ENCODE assay signal across 9 mouse cellular contexts in genomic region chr1:88213766-88214461, GRCm38 (mm10). TPM values are rescaled to one million over a fixed set of nuclear protein-coding genes. Genes with fewer than 3 reads are reported as not detected.
DNase-seq lines count a peak whose midpoint lies in the region; ATAC-seq and TF ChIP-seq lines count a peak whose summit lies in the region.
"Had no signal": no experiment of that assay in that cellular context is flagged by ENCODE, and none has a peak within 500 bp of the region (broad histone marks: within the 10 kb centered on the region; RNA-seq: fewer than 3 reads in every experiment).

No protein-coding gene starts in this region.

- no peaks in the 10 kb centered on the region for H3K27me3 ChIP-seq in kidney, adult 2 months (replicated peaks; ENCODE audit: control insufficient read depth, insufficient read depth, low read length)
- H3K27me3 ChIP-seq in kidney, embryonic 15.5 days: no peaks in the 10 kb centered on the region
- H3K27me3 ChIP-seq in MEL (ENCODE audit: control insufficient read depth in 1 of 2, insufficient read depth in 2 of 2, low read length in 2 of 2): no peaks in the 10 kb centered on the region
- H3K27me3 ChIP-seq in forebrain, postnatal 0 days (ENCODE audit: insufficient read depth, low read length): no peaks in the 10 kb centered on the region
- no peaks in the 10 kb centered on the region for H3K27me3 ChIP-seq in limb, embryonic 15.5 days
- H3K27me3 ChIP-seq: heart, embryonic 13.5 days had no signal

- no peaks in the 10 kb centered on the region for H3K4me1 ChIP-seq in kidney, adult 2 months (ENCODE audit: control insufficient read depth, insufficient read depth, low read length)
- H3K4me1 ChIP-seq in kidney, embryonic 15.5 days: no peaks in the 10 kb centered on the region
- no peaks in the 10 kb centered on the region for H3K4me1 ChIP-seq in MEL (ENCODE audit: control insufficient read depth in 1 of 2, insufficient read depth in 2 of 2, low read length in 2 of 2)
- H3K4me1 ChIP-seq in forebrain, postnatal 0 days (ENCODE audit: insufficient read depth): no peaks in the 10 kb centered on the region
- H3K4me1 ChIP-seq in limb, embryonic 15.5 days: no peaks in the 10 kb centered on the region
- H3K4me1 ChIP-seq: heart, embryonic 13.5 days had no signal

- DNase-seq in kidney, adult 2 months: peak; percentile 32
- DNase-seq in MEL (ENCODE audit: low read depth, low spot score): peak; percentile 13
- peak; percentile 0 for DNase-seq in forebrain, postnatal 0 days
- DNase-seq in yolk sac, embryonic 10.5 days (ENCODE audit: low spot score): peak; percentile 38
- DNase-seq in right cerebral cortex, adult 18-20 months: no peak
- DNase-seq in kidney, adult 8-10 months: no peak

- H3K36me3 ChIP-seq in kidney, adult 2 months (ENCODE audit: control insufficient read depth, insufficient read depth, low read length): no peaks in the 10 kb centered on the region
- H3K36me3 ChIP-seq in kidney, embryonic 15.5 days: no peaks in the 10 kb centered on the region
- no peaks in the 10 kb centered on the region for H3K36me3 ChIP-seq in MEL (ENCODE audit: control insufficient read depth in 1 of 2, insufficient read depth in 2 of 2, low read length in 2 of 2)
- no peaks in the 10 kb centered on the region for H3K36me3 ChIP-seq in forebrain, postnatal 0 days (ENCODE audit: insufficient read depth)
- no peaks in the 10 kb centered on the region for H3K36me3 ChIP-seq in limb, embryonic 15.5 days
- H3K36me3 ChIP-seq: heart, embryonic 13.5 days had no signal

- no peak overlapping the region for H3K4me2 ChIP-seq in kidney, embryonic 15.5 days
- H3K4me2 ChIP-seq in forebrain, postnatal 0 days (ENCODE audit: low read depth): no peak overlapping the region
- H3K4me2 ChIP-seq in limb, embryonic 15.5 days: no peak overlapping the region
- H3K4me2 ChIP-seq: heart, embryonic 13.5 days had no signal

- no peak for TF ChIP-seq EP300 in MEL (IDR thresholded peaks at IDR 0.05; ENCODE audit: low read depth in 1 of 2, low read length in 2 of 2)

- no peak for TF ChIP-seq CTCF in kidney, adult 2 months (conservative IDR thresholded peaks at IDR 0.05; ENCODE audit: insufficient read depth, insufficient read length, low read depth, low read length)
- TF ChIP-seq CTCF in MEL (IDR thresholded peaks at IDR 0.05 in 2 of 3, conservative IDR thresholded peaks at IDR 0.05 in 1 of 3; ENCODE audit: control insufficient read depth in 1 of 3, insufficient read depth in 1 of 3, low read depth in 2 of 3, low read length in 3 of 3, poor library complexity in 1 of 3, severe bottlenecking in 1 of 3): no peak
- no peak for TF ChIP-seq CTCF in forebrain, postnatal 0 days (IDR thresholded peaks at IDR 0.05; ENCODE audit: low read depth)

- ATAC-seq in kidney, embryonic 15.5 days (replicated peaks; ENCODE audit: low FRiP score): no peak
- ATAC-seq in forebrain, postnatal 0 days: no peak
- peak; percentile 7; the same call in 1 of the 2 replicates for ATAC-seq in limb, embryonic 15.5 days (ENCODE audit: insufficient number of reproducible peaks, low FRiP score, low TSS enrichment, low read depth)

- TF ChIP-seq RAD21 in MEL (IDR thresholded peaks at IDR 0.05; ENCODE audit: low read depth, low read length): no peak

- no peak overlapping the region for H3K9ac ChIP-seq in kidney, embryonic 15.5 days
- no peak overlapping the region for H3K9ac ChIP-seq in MEL (ENCODE audit: control insufficient read depth, low read depth, low read length, poor library complexity, severe bottlenecking)
- H3K9ac ChIP-seq in forebrain, postnatal 0 days: no peak overlapping the region
- no peak overlapping the region for H3K9ac ChIP-seq in limb, embryonic 15.5 days
- H3K9ac ChIP-seq: heart, embryonic 13.5 days had no signal

- H3K79me2 ChIP-seq in MEL (ENCODE audit: control insufficient read depth, insufficient read depth, low read length, poor library complexity): no peaks in the 10 kb centered on the region

- no peak overlapping the region for H3K4me3 ChIP-seq in kidney, adult 2 months (ENCODE audit: insufficient read depth, low read depth, low read length)
- no peak overlapping the region for H3K4me3 ChIP-seq in kidney, embryonic 15.5 days (replicated peaks)
- no peak overlapping the region for H3K4me3 ChIP-seq in MEL (ENCODE audit: control insufficient read depth in 1 of 2, insufficient read depth in 1 of 2, low read depth in 2 of 2, low read length in 2 of 2)
- no peak overlapping the region for H3K4me3 ChIP-seq in forebrain, postnatal 0 days (ENCODE audit: low read depth, low read length)
- no peak overlapping the region for H3K4me3 ChIP-seq in limb, embryonic 15.5 days
- H3K4me3 ChIP-seq: heart, embryonic 13.5 days had no signal

- peaks cover 59% of the 10 kb centered on the region for H3K9me3 ChIP-seq in kidney, embryonic 15.5 days (replicated peaks)
- H3K9me3 ChIP-seq in MEL (replicated peaks; ENCODE audit: insufficient read depth, low read length): no peaks in the 10 kb centered on the region
- H3K9me3 ChIP-seq in forebrain, postnatal 0 days (ENCODE audit: low read length): peaks cover 63% of the 10 kb centered on the region
- H3K9me3 ChIP-seq in limb, embryonic 15.5 days: peaks cover 52% of the 10 kb centered on the region

- WGBS in kidney, adult 2 months: 71% methylated on average over 2 of the region's 2 CpGs
- 76% methylated on average over 2 of the region's 2 CpGs for WGBS in kidney, embryonic 15.5 days
- 82% methylated on average over 2 of the region's 2 CpGs for WGBS in forebrain, postnatal 0 days
- WGBS in limb, embryonic 15.5 days: 81% methylated on average over 2 of the region's 2 CpGs

- no peak overlapping the region for H3K27ac ChIP-seq in kidney, adult 2 months (ENCODE audit: insufficient read depth, low read depth, low read length)
- no peak overlapping the region for H3K27ac ChIP-seq in kidney, embryonic 15.5 days
- H3K27ac ChIP-seq in MEL (ENCODE audit: control insufficient read depth, low read depth, low read length): no peak overlapping the region
- no peak overlapping the region for H3K27ac ChIP-seq in forebrain, postnatal 0 days (ENCODE audit: low read depth, low read length)
- no peak overlapping the region for H3K27ac ChIP-seq in limb, embryonic 15.5 days
- H3K27ac ChIP-seq: heart, embryonic 13.5 days had no signal

- no peak for TF ChIP-seq POLR2A in kidney, adult 2 months (IDR thresholded peaks at IDR 0.05; ENCODE audit: low read depth, low read length)
- TF ChIP-seq POLR2A in MEL (IDR thresholded peaks at IDR 0.05; ENCODE audit: control insufficient read depth in 1 of 2, insufficient read depth in 1 of 2, low read depth in 1 of 2, low read length in 2 of 2, poor library complexity in 1 of 2): no peak

TF ChIP-seq in MEL, 35 proteins besides CTCF, POLR2A, EP300 and RAD21 (continues in another document):
- TF ChIP-seq TAL1 (IDR thresholded peaks at IDR 0.05; ENCODE audit: low read length): 0 out of 2 replicates have a peak, but pooled peaks have one; percentile 18

RNA-seq across cellular contexts. Expression of gene Ugt1a1, which starts 2.2 kb away (rescaled TPM):
- 25.5 and 31.7 TPM in 2 replicates for polyA plus RNA-seq in kidney, adult 2 months (2012; rRNA removed)
- polyA plus RNA-seq in kidney, embryonic 15.5 days (2015; fragmentation: Nextera tagmentation; extraction: Ambion mirVana): 1.2 and 1.8 TPM in 2 replicates
- total RNA-seq in MEL (2012; rRNA removed): not detected in 2 replicates
- not detected for polyA plus RNA-seq in MEL (2012; ENCODE audit: insufficient read depth in 1 of 2, insufficient read length in 2 of 2, low read depth in 1 of 2, low replicate concordance in 2 of 2, missing spikeins in 1 of 2)
- 0.14 TPM in 1 of 2 replicates, not detected in the other for total RNA-seq in forebrain, postnatal 0 days (2014; rRNA removed)
- polyA plus RNA-seq in forebrain, postnatal 0 days (2015; fragmentation: Nextera tagmentation; extraction: Ambion mirVana): not detected in 2 replicates
- 10.8 and 12.3 TPM in 2 replicates for polyA plus RNA-seq in limb, embryonic 15.5 days (2015; fragmentation: Nextera tagmentation; extraction: Ambion mirVana)
- polyA plus RNA-seq: heart, embryonic 13.5 days had no signal

RNA-seq across cellular contexts. Expression of gene Dnajb3, which starts 8.3 kb away (rescaled TPM):
- polyA plus RNA-seq in kidney, adult 2 months (2012; rRNA removed): 1.6 and 1.9 TPM in 2 replicates
- polyA plus RNA-seq in kidney, embryonic 15.5 days (2015; fragmentation: Nextera tagmentation; extraction: Ambion mirVana): 10.7 TPM in 2 replicates
- not detected in 2 replicates for total RNA-seq in MEL (2012; rRNA removed)
- not detected for polyA plus RNA-seq in MEL (2012; ENCODE audit: insufficient read depth in 1 of 2, insufficient read length in 2 of 2, low read depth in 1 of 2, low replicate concordance in 2 of 2, missing spikeins in 1 of 2)
- 5.3 and 6.6 TPM in 2 replicates for total RNA-seq in forebrain, postnatal 0 days (2014; rRNA removed)
- 10.7 and 12.4 TPM in 2 replicates for polyA plus RNA-seq in forebrain, postnatal 0 days (2015; fragmentation: Nextera tagmentation; extraction: Ambion mirVana)
- polyA plus RNA-seq in limb, embryonic 15.5 days (2015; fragmentation: Nextera tagmentation; extraction: Ambion mirVana): 11.1 and 11.6 TPM in 2 replicates

RNA-seq across cellular contexts. Expression of gene Mroh2a, which starts 12.9 kb away (rescaled TPM):
- polyA plus RNA-seq in kidney, adult 2 months (2012; rRNA removed): 0.08 TPM in 2 replicates
- 1.3 and 1.8 TPM in 2 replicates for polyA plus RNA-seq in kidney, embryonic 15.5 days (2015; fragmentation: Nextera tagmentation; extraction: Ambion mirVana)
- 0.20 and 0.27 TPM in 2 replicates for total RNA-seq in MEL (2012; rRNA removed)
- 1 to 10 TPM in 1 of 2 experiments, not detected in 1; 2.5 TPM for polyA plus RNA-seq in MEL (2012; ENCODE audit: insufficient read depth in 1 of 2, insufficient read length in 2 of 2, low read depth in 1 of 2, low replicate concordance in 2 of 2, missing spikeins in 1 of 2)
- 0.23 TPM in 1 of 2 replicates, not detected in the other for total RNA-seq in forebrain, postnatal 0 days (2014; rRNA removed)
- polyA plus RNA-seq in forebrain, postnatal 0 days (2015; fragmentation: Nextera tagmentation; extraction: Ambion mirVana): 0.35 and 0.36 TPM in 2 replicates
- 1.6 and 2.2 TPM in 2 replicates for polyA plus RNA-seq in limb, embryonic 15.5 days (2015; fragmentation: Nextera tagmentation; extraction: Ambion mirVana)

RNA-seq across cellular contexts. Expression of gene Ugt1a2, which starts 13.5 kb away (rescaled TPM):
- polyA plus RNA-seq in kidney, adult 2 months (2012; rRNA removed): 1,010 and 1,230 TPM in 2 replicates
- polyA plus RNA-seq in kidney, embryonic 15.5 days (2015; fragmentation: Nextera tagmentation; extraction: Ambion mirVana): 27.5 and 28.9 TPM in 2 replicates
- not detected in 2 replicates for total RNA-seq in MEL (2012; rRNA removed)
- not detected for polyA plus RNA-seq in MEL (2012; ENCODE audit: insufficient read depth in 1 of 2, insufficient read length in 2 of 2, low read depth in 1 of 2, low replicate concordance in 2 of 2, missing spikeins in 1 of 2)
- not detected in 2 replicates for total RNA-seq in forebrain, postnatal 0 days (2014; rRNA removed)
- not detected in 2 replicates for polyA plus RNA-seq in forebrain, postnatal 0 days (2015; fragmentation: Nextera tagmentation; extraction: Ambion mirVana)
- polyA plus RNA-seq in limb, embryonic 15.5 days (2015; fragmentation: Nextera tagmentation; extraction: Ambion mirVana): not detected in 2 replicates
- polyA plus RNA-seq: heart, embryonic 13.5 days had no signal

RNA-seq across cellular contexts. Expression of gene Ugt1a5, which starts 48.1 kb away (rescaled TPM):
- 0.59 and 0.90 TPM in 2 replicates for polyA plus RNA-seq in kidney, adult 2 months (2012; rRNA removed)
- polyA plus RNA-seq in kidney, embryonic 15.5 days (2015; fragmentation: Nextera tagmentation; extraction: Ambion mirVana): not detected in 2 replicates
- total RNA-seq in MEL (2012; rRNA removed): not detected in 2 replicates
- polyA plus RNA-seq in MEL (2012; ENCODE audit: insufficient read depth in 1 of 2, insufficient read length in 2 of 2, low read depth in 1 of 2, low replicate concordance in 2 of 2, missing spikeins in 1 of 2): not detected
- not detected in 2 replicates for total RNA-seq in forebrain, postnatal 0 days (2014; rRNA removed)
- not detected in 2 replicates for polyA plus RNA-seq in forebrain, postnatal 0 days (2015; fragmentation: Nextera tagmentation; extraction: Ambion mirVana)
- not detected in 2 replicates for polyA plus RNA-seq in limb, embryonic 15.5 days (2015; fragmentation: Nextera tagmentation; extraction: Ambion mirVana)
- polyA plus RNA-seq: heart, embryonic 13.5 days had no signal

Comparison
In these comparisons a context has a peak if more than half of its experiments do, and no peak if none do; other contexts are left out.
1. DNase-seq: peak in kidney, adult 2 months (single experiment), MEL (single experiment), forebrain, postnatal 0 days (single experiment) and yolk sac, embryonic 10.5 days (single experiment); none in right cerebral cortex, adult 18-20 months (single experiment) and kidney, adult 8-10 months (0 of 2).